Mouse (Mus musculus): ENCODE measurements around the gene Peak1. TPM values are rescaled to one million over a fixed set of nuclear protein-coding genes. Genes with fewer than 3 reads are reported as not detected.

Peak1 gene
- total and polyA plus RNA-seq, 3 experiments, result 2.8 to 11.7 TPM; not detected in 1

GRCm38 (mm10) chr9:56208817-56209216 lies 209.1 kb downstream of the Peak1 start:
- no peak for DNase-seq (ENCODE audit: low read depth, low spot score)
- no peak overlapping the region for H3K4me3 ChIP-seq (ENCODE audit: control insufficient read depth in 1 of 2, insufficient read depth in 1 of 2, low read depth in 2 of 2, low read length in 2 of 2)
- TF ChIP-seq MEF2A (IDR thresholded peaks at IDR 0.05; ENCODE audit: extremely low read depth, insufficient replicate concordance, low read depth, low read length, poor library complexity, severe bottlenecking) (no peak), GABPA (IDR thresholded peaks at IDR 0.05; ENCODE audit: low read depth, low read length) (no peak), KAT2A (conservative IDR thresholded peaks at IDR 0.05; ENCODE audit: low read depth, low read length) (no peak), CHD1 (IDR thresholded peaks at IDR 0.05; ENCODE audit: low read depth, low read length) (no peak), MXI1 (IDR thresholded peaks at IDR 0.05; ENCODE audit: low read depth, low read length) (no peak)
- no peak overlapping the region for H3K27ac ChIP-seq (ENCODE audit: control insufficient read depth, low read depth, low read length)
- H3K9ac ChIP-seq (ENCODE audit: control insufficient read depth, low read depth, low read length, poor library complexity, severe bottlenecking), result no peak overlapping the region
- H3K36me3 ChIP-seq (ENCODE audit: control insufficient read depth in 1 of 2, insufficient read depth in 2 of 2, low read length in 2 of 2), result no peaks in the 10 kb centered on the region
- H3K4me1 ChIP-seq (ENCODE audit: control insufficient read depth in 1 of 2, insufficient read depth in 2 of 2, low read length in 2 of 2), result no peaks in the 10 kb centered on the region
- H3K27me3 ChIP-seq (ENCODE audit: control insufficient read depth in 1 of 2, insufficient read depth in 2 of 2, low read length in 2 of 2), result no peaks in the 10 kb centered on the region
- H3K9me3 ChIP-seq (replicated peaks; ENCODE audit: insufficient read depth, low read length), result no peaks in the 10 kb centered on the region
- H3K79me2 ChIP-seq (ENCODE audit: control insufficient read depth, insufficient read depth, low read length, poor library complexity), result no peaks in the 10 kb centered on the region

DNA sequence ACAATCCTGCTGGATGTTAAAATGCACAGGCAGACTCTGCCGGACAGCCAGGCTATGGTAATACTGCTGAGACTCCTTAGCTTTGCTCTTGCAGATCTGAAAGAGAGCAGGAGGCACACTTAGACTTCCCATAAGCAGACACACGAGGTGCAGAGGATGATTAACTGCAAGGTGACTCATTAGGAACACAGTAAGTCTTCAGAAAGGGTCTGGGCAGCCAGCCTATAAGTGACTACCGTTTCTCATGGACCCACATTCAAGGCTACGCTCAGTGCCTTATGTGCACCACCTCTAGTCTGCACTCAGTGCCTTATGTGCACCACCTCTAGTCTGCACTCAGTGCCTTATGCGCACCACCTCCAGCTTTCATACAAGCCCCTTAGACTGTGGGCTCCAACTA lies 210.4 kb downstream of the Peak1 start:
- TF ChIP-seq EP300 (IDR thresholded peaks at IDR 0.05; ENCODE audit: low read depth in 1 of 2, low read length in 2 of 2), result no peak
- H3K27me3 ChIP-seq (ENCODE audit: control insufficient read depth in 1 of 2, insufficient read depth in 2 of 2, low read length in 2 of 2), result no peaks in the 10 kb centered on the region
- H3K9ac ChIP-seq (ENCODE audit: control insufficient read depth, low read depth, low read length, poor library complexity, severe bottlenecking), result no peak overlapping the region
- no peaks in the 10 kb centered on the region for H3K36me3 ChIP-seq (ENCODE audit: control insufficient read depth in 1 of 2, insufficient read depth in 2 of 2, low read length in 2 of 2)
- H3K27ac ChIP-seq (ENCODE audit: control insufficient read depth, low read depth, low read length), result no peak overlapping the region
- no peaks in the 10 kb centered on the region for H3K4me1 ChIP-seq (ENCODE audit: control insufficient read depth in 1 of 2, insufficient read depth in 2 of 2, low read length in 2 of 2)
- H3K4me3 ChIP-seq (ENCODE audit: control insufficient read depth in 1 of 2, insufficient read depth in 1 of 2, low read depth in 2 of 2, low read length in 2 of 2), result no peak overlapping the region
- no peak for DNase-seq (ENCODE audit: low read depth, low spot score)
- H3K79me2 ChIP-seq (ENCODE audit: control insufficient read depth, insufficient read depth, low read length, poor library complexity), result no peaks in the 10 kb centered on the region
- H3K9me3 ChIP-seq (replicated peaks; ENCODE audit: insufficient read depth, low read length), result no peaks in the 10 kb centered on the region

- H3K27me3 ChIP-seq (ENCODE audit: control insufficient read depth in 1 of 2, insufficient read depth in 2 of 2, low read length in 2 of 2), result no peaks in the 10 kb centered on the region
- TF ChIP-seq MAFK (IDR thresholded peaks at IDR 0.05; ENCODE audit: borderline replicate concordance, low read depth, low read length), result no peak
- TF ChIP-seq BHLHE40 (IDR thresholded peaks at IDR 0.05; ENCODE audit: borderline replicate concordance, low read depth, low read length), result no peak
- no peak for TF ChIP-seq GABPA (IDR thresholded peaks at IDR 0.05; ENCODE audit: low read depth, low read length)
- TF ChIP-seq MXI1 (IDR thresholded peaks at IDR 0.05; ENCODE audit: low read depth, low read length), result no peak
- TF ChIP-seq ZKSCAN1 (IDR thresholded peaks at IDR 0.05; ENCODE audit: low read depth, low read length), result no peak
- no peak for TF ChIP-seq TBP (IDR thresholded peaks at IDR 0.05; ENCODE audit: low read depth, low read length)
- TF ChIP-seq MAZ (IDR thresholded peaks at IDR 0.05; ENCODE audit: low read depth, low read length), result no peak
- TF ChIP-seq CHD1 (IDR thresholded peaks at IDR 0.05; ENCODE audit: low read depth, low read length), result no peak
- no peak overlapping the region for H3K27ac ChIP-seq (ENCODE audit: control insufficient read depth, low read depth, low read length)
- H3K4me3 ChIP-seq (ENCODE audit: control insufficient read depth in 1 of 2, insufficient read depth in 1 of 2, low read depth in 2 of 2, low read length in 2 of 2), result no peak overlapping the region
- H3K4me1 ChIP-seq (ENCODE audit: control insufficient read depth in 1 of 2, insufficient read depth in 2 of 2, low read length in 2 of 2), result no peaks in the 10 kb centered on the region
- no peaks in the 10 kb centered on the region for H3K9me3 ChIP-seq (replicated peaks; ENCODE audit: insufficient read depth, low read length)
- no peaks in the 10 kb centered on the region for H3K36me3 ChIP-seq (ENCODE audit: control insufficient read depth in 1 of 2, insufficient read depth in 2 of 2, low read length in 2 of 2)
- H3K79me2 ChIP-seq (ENCODE audit: control insufficient read depth, insufficient read depth, low read length, poor library complexity), result no peaks in the 10 kb centered on the region
- no peak for DNase-seq (ENCODE audit: low read depth, low spot score)
- H3K9ac ChIP-seq (ENCODE audit: control insufficient read depth, low read depth, low read length, poor library complexity, severe bottlenecking), result no peak overlapping the region
These were observed 210.8 kb downstream of the Peak1 start for GRCm38 (mm10) chr9:56207083-56207482.

Data from MEL (cell line).